Mouse (Mus musculus): ENCODE results near the gene Ubac2.

GRCm38 (mm10) chr14:121957176-121957871 lies 78.9 kb downstream of the Ubac2 start:
- TF ChIP-seq CTCF (IDR thresholded peaks at IDR 0.05; ENCODE audit: low read depth) (no peak), EP300 (optimal IDR thresholded peaks at IDR 0.05) (no peak)
